Comparison of ENCODE assay signal across 7 mouse cellular contexts in the genomic region with DNA sequence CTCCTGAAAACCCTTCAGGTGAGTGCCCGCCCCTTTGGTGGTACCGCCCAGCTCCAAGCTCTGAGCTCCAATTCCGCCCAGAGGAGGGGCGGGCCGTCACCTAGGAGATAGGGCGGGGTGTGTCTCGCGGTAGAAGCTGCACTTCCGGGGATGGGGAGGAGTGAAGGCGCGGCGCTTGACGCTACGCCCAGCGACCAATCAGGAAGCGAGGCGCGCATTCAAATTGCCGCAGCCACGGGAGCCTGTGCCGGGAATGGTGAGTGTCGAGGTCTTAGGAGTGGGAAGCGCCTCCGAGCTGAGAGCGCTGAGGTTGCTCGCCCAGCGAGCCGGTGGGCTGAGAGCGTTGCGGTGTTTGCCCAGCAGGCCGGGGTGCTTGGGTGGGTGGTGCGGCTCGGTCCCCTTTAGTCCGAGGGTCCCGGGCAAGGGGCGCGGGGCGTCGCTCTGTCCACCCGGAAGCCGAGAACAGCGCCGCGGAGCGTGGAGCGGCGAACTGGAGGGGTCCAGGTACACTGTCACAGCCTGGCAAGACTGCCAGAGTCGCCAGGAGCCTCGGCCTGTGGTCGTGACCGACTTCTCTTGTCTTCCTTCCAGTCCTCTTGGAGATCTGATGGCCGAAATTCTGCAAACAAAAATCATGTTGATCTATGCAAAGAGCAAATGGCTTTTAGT. TPM values are rescaled to one million over a fixed set of nuclear protein-coding genes. Genes with fewer than 3 reads are reported as not detected.
DNase-seq lines count a peak whose midpoint lies in the region; ATAC-seq lines count a peak whose summit lies in the region.

A gene (plus strand): TSS at position 201 of the 669 bp plus-strand sequence.

- no peaks in the 10 kb centered on the region for H3K27me3 ChIP-seq in intestine, embryonic 16.5 days (replicated peaks; ENCODE audit: control insufficient read depth, insufficient read depth, low read length)
- H3K27me3 ChIP-seq in midbrain, embryonic 11.5 days (ENCODE audit: control insufficient read depth, insufficient read depth, low read length): no peaks in the 10 kb centered on the region

- no peaks in the 10 kb centered on the region for H3K9me3 ChIP-seq in intestine, embryonic 16.5 days (ENCODE audit: control insufficient read depth, low read length)
- H3K9me3 ChIP-seq in midbrain, embryonic 11.5 days (ENCODE audit: control insufficient read depth, low read length): no peaks in the 10 kb centered on the region

- WGBS in intestine, embryonic 16.5 days: under 1% methylated on average over 52 of the region's 52 CpGs
- 1% methylated on average over 52 of the region's 52 CpGs for WGBS in midbrain, embryonic 11.5 days

- H3K4me1 ChIP-seq in intestine, embryonic 16.5 days (ENCODE audit: control insufficient read depth, insufficient read depth, low read length): peaks cover 8% of the 10 kb centered on the region
- H3K4me1 ChIP-seq in midbrain, embryonic 11.5 days (ENCODE audit: control insufficient read depth, insufficient read depth, low read length): peaks cover 10% of the 10 kb centered on the region

- H3K4me2 ChIP-seq in intestine, embryonic 16.5 days (ENCODE audit: low read depth, low read length): peak within 1 kb of the TSS; percentile 98
- H3K4me2 ChIP-seq in midbrain, embryonic 11.5 days: peak within 1 kb of the TSS; percentile 90

- no peak within 1 kb of the TSS for H3K27ac ChIP-seq in intestine, embryonic 16.5 days (ENCODE audit: low read length)
- H3K27ac ChIP-seq in midbrain, embryonic 11.5 days (ENCODE audit: low read depth, low read length): no peak within 1 kb of the TSS

- intact Hi-C loops in gastrocnemius, postnatal 36 days (cut with DNase I): no loop called here
- intact Hi-C loops in left cerebral cortex, postnatal 36 days (cut with DNase I): loop anchor here (10.0 kb wide), 1 partner anchor 411 kb away; a partner anchor contains a TSS

- no peaks in the 10 kb centered on the region for H3K36me3 ChIP-seq in intestine, embryonic 16.5 days (ENCODE audit: control insufficient read depth, insufficient read depth, low read length)
- peaks cover 8% of the 10 kb centered on the region; the same call in 1 of the 2 replicates for H3K36me3 ChIP-seq in midbrain, embryonic 11.5 days (ENCODE audit: control insufficient read depth, insufficient read depth, low read length)

- peak within 1 kb of the TSS; percentile 80 for H3K4me3 ChIP-seq in intestine, embryonic 16.5 days (ENCODE audit: low read length)
- H3K4me3 ChIP-seq in midbrain, embryonic 11.5 days (ENCODE audit: low read depth, low read length): peak within 1 kb of the TSS; percentile 66

- peak; percentile 100 for ATAC-seq in intestine, embryonic 16.5 days
- peak; percentile 99 for ATAC-seq in midbrain, embryonic 11.5 days (ENCODE audit: low FRiP score)

- DNase-seq in adrenal gland, adult 2 months: peak; percentile 96
- DNase-seq in embryo, embryonic 11.5 days (ENCODE audit: low read depth, low spot score): peak; percentile 92
- peak; percentile 84 to 88 for DNase-seq in gastrocnemius, postnatal 36 days
- DNase-seq in left cerebral cortex, postnatal 36 days (ENCODE audit: low spot score in 2 of 2): peak; percentile 89 to 90
- DNase-seq in midbrain, embryonic 11.5 days (ENCODE audit: low spot score, missing footprints): peak; percentile 100
- peak; percentile 87 for DNase-seq in skeletal muscle tissue, adult 2 months (ENCODE audit: low read depth, low spot score)

- peak within 1 kb of the TSS; percentile 77 for H3K9ac ChIP-seq in intestine, embryonic 16.5 days (ENCODE audit: low read depth, low read length)
- peak within 1 kb of the TSS; percentile 78 for H3K9ac ChIP-seq in midbrain, embryonic 11.5 days (ENCODE audit: low read length)

RNA-seq across cellular contexts. Expression of the gene that starts here (rescaled TPM):
- total RNA-seq in adrenal gland, adult 2 months (2021): under 1 TPM; 0.28 to 0.52 TPM
- 0.03 and 0.06 TPM in 2 replicates for polyA plus RNA-seq in adrenal gland, adult 2 months (2012; rRNA removed)
- under 1 TPM; 0.28 to 0.42 TPM for total RNA-seq in gastrocnemius, postnatal 36 days (2021)
- 2.5 and 2.7 TPM in 2 replicates for polyA plus RNA-seq in intestine, embryonic 16.5 days (2015; fragmentation: Nextera tagmentation; extraction: Ambion mirVana)
- total RNA-seq in left cerebral cortex, postnatal 36 days (2021): under 1 TPM; 0.07 to 0.20 TPM
- polyA plus RNA-seq in midbrain, embryonic 11.5 days (2014; fragmentation: Nextera tagmentation; extraction: Ambion mirVana): 7.4 and 8.0 TPM in 2 replicates

Comparison
In these comparisons a context has a peak if more than half of its experiments do, and no peak if none do; other contexts are left out.
1. Peak in DNase-seq in adrenal gland, adult 2 months; RNA of the gene not detected or under 1 TPM.
2. Peak in DNase-seq in gastrocnemius, postnatal 36 days; RNA of the gene not detected or under 1 TPM.
3. Peak in DNase-seq in left cerebral cortex, postnatal 36 days; RNA of the gene not detected or under 1 TPM.